Mouse (Mus musculus) heart, adult 2 months (tissue): ENCODE measurements around the gene Gtsf1. TPM values are rescaled to one million over a fixed set of nuclear protein-coding genes. Genes with fewer than 3 reads are reported as not detected.

ENCODE experiments used
- DNase-seq, 2 experiments: peaks; one replicate each; pipeline ENCODE4 v3.0.0; 2021
- H3K27ac ChIP-seq: fragments of 200-600 bp; 2 replicates; pipeline ENCODE4 v1.8.1; 2022
- H3K27me3 ChIP-seq: fragments of 200-500 bp; 2 replicates; pipeline ENCODE4 v1.6.1; 2012; ENCODE audit warnings: mild to moderate bottlenecking, low read length, inconsistent platforms, mixed read lengths; ENCODE audit not compliant: control insufficient read depth, insufficient read depth
- H3K36me3 ChIP-seq: fragments of 200-500 bp; 2 replicates; pipeline ENCODE4 v1.6.1; 2012; ENCODE audit warnings: low read length, inconsistent platforms; ENCODE audit not compliant: control insufficient read depth, insufficient read depth
- H3K4me1 ChIP-seq: fragments of 200-500 bp; 2 replicates; pipeline ENCODE4 v1.6.1; 2011; ENCODE audit warnings: low read length; ENCODE audit not compliant: control insufficient read depth, insufficient read depth
- H3K4me3 ChIP-seq: fragments of 200-600 bp; 2 replicates; pipeline ENCODE4 v1.8.1; 2022
- H3K79me2 ChIP-seq: fragments of 200-500 bp; replicated peaks from 2 replicates; pipeline ENCODE4 v1.6.1; 2012; ENCODE audit warnings: mild to moderate bottlenecking, inconsistent platforms, low read length, moderate library complexity, mixed read lengths; ENCODE audit not compliant: control insufficient read depth, insufficient read depth
- H3K9ac ChIP-seq: fragments of 200-500 bp; 2 replicates; pipeline ENCODE4 v1.6.1; 2012; ENCODE audit warnings: low read depth, mild to moderate bottlenecking, control low read depth, inconsistent platforms, low read length, mixed read lengths
- CTCF ChIP-seq: fragments of 200-600 bp; IDR thresholded peaks from 2 replicates; pipeline ENCODE4 v1.8.1; 2022; ENCODE audit warnings: antibody characterized with exemption, mild to moderate bottlenecking, moderate library complexity
- EP300 ChIP-seq: fragments of 200-500 bp; IDR thresholded peaks from 2 replicates; pipeline ENCODE4 v1.6.1; 2011; ENCODE audit warnings: low read depth, low read length, control low read depth; ENCODE audit not compliant: insufficient read depth
- POLR2A ChIP-seq: fragments of 200-500 bp; IDR thresholded peaks from 2 replicates; pipeline ENCODE4 v1.6.1; 2011; ENCODE audit warnings: mild to moderate bottlenecking, low read depth, low read length, control low read depth; ENCODE audit not compliant: insufficient read depth
- WGBS: fragments of 180-500 bp; shearing (Covaris S2); methylation state at CpG from one replicate; pipeline ENCODE4 v1.1.7; 2018; 5-methylcytosine and 5-hydroxymethylcytosine counted together
- intact Hi-C: fragments of 180-260 bp; cut with DNase I; formaldehyde crosslinking; loops from one replicate; pipeline ENCODE4 v1.15.1; 2025
- polyA plus RNA-seq: library from polyadenylated mRNA; depleted of rRNA; stranded (reverse); fragments of >200 nt; gene quantifications from 2 replicates; pipeline ENCODE4 v1.2.3, GENCODE M21; 2012
- total RNA-seq, 2 experiments: library from RNA; stranded (reverse); gene quantifications; 2 replicates each; pipeline ENCODE4 v1.2.3; 2021

Gene Gtsf1
- total and polyA plus RNA-seq, 3 experiments, result 0.51 TPM; not detected in 2

DNA sequence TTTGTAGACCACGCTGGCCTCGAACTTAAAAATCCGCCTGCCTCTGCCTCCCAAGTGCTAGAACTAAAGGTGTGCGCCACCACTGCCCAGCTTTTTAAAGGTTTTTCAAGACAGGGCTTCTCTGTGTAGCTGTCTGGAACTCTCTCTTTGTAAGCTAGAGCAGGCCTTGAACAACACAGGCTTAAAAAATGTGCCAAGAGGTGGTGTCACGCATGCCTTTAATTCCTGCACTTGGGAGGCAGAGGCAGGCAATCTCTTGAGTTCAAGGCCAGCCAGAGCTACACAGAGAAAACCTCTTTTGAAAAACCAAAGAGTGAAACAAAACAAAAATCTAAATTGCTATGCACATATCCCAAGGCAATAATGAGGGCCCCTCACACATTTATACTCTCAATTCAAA is 28.9 kb downstream of the Gtsf1 start:
- H3K79me2 ChIP-seq, result no peaks in the 10 kb centered on the region
- intact Hi-C loops, result no loop called here
- no peak for TF ChIP-seq CTCF
- no peak for TF ChIP-seq POLR2A
- no peak for TF ChIP-seq EP300
- H3K9ac ChIP-seq, result no peak overlapping the region
- no peaks in the 10 kb centered on the region for H3K27me3 ChIP-seq
- H3K27ac ChIP-seq, result no peak overlapping the region
- H3K4me1 ChIP-seq, result no peaks in the 10 kb centered on the region
- no peaks in the 10 kb centered on the region for H3K36me3 ChIP-seq
- 93% methylated on average over 5 of the region's 5 CpGs for WGBS
- no peak for DNase-seq
- H3K4me3 ChIP-seq, result no peak overlapping the region

DNA sequence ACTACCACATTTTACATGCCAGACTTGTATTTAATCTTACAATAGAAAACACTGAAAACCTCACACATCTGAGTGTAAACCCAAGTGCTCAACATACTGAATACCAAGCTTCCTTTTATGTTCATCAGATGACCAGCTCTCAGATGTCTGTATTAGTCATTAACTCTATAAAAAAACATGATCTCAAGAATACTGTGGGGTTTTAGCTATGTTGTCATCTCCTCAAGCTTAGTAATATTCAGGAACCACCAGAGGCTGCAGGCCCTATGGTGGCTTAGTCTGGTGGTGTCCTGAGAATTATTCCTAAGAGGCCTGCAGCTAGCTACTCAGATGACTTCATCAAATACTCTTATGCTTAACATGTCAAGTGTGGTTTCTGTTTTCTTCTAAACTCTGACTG is 36.7 kb downstream of the Gtsf1 start:
- no peak for DNase-seq
- Histone ChIP-seq H3K4me1 (no peaks in the 10 kb centered on the region), H3K79me2 (no peaks in the 10 kb centered on the region), H3K9ac (no peak overlapping the region), H3K36me3 (no peaks in the 10 kb centered on the region), H3K27me3 (no peaks in the 10 kb centered on the region), H3K4me3 (no peak overlapping the region), H3K27ac (no peak overlapping the region; the same call in 1 of the 2 replicates)
- no peak for TF ChIP-seq CTCF
- TF ChIP-seq EP300, result no peak
- TF ChIP-seq POLR2A, result no peak
- intact Hi-C loops, result no loop called here

DNA sequence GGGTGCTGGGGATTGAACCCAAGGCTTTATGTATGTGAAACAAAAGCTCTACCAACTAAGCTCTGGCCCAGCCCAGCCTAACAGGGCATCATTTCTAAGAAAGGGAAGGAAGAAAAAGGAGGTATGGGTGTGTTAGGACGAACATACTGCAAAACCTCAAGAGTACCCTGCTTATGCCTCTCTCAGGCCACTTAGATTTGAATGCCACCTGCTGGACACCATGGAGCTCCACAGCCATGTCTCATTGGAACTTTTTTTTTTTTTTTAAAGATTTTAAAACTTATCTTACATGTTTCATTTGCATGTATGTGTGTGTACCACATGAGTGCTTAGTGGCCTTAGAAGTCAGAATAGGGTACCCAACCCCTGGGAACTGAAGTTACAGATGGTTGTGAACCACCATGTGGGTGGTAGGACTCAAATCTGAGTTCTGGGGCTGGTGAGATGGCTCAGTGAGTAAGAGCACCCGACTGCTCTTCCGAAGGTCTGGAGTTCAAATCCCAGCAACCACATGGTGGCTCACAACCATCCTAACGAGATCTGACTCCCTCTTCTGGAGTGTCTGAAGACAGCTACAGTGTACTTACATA is 41.6 kb downstream of the Gtsf1 start:
- intact Hi-C loops, result loop anchor here (1.0 kb wide), 2 partner anchors 22 to 41 kb away; partner anchors contain the start of gene Itga5
- no peaks in the 10 kb centered on the region for H3K27me3 ChIP-seq
- H3K79me2 ChIP-seq, result no peaks in the 10 kb centered on the region
- H3K27ac ChIP-seq, result no peak overlapping the region
- H3K36me3 ChIP-seq, result peaks cover 3% of the 10 kb centered on the region; the same call in 1 of the 2 replicates
- H3K4me3 ChIP-seq, result no peak overlapping the region
- TF ChIP-seq EP300, result no peak
- peak; percentile 90 for TF ChIP-seq CTCF
- H3K9ac ChIP-seq, result no peak overlapping the region
- peaks cover 7% of the 10 kb centered on the region for H3K4me1 ChIP-seq
- 35% methylated on average over 4 of the region's 4 CpGs for WGBS
- no peak for DNase-seq

DNA sequence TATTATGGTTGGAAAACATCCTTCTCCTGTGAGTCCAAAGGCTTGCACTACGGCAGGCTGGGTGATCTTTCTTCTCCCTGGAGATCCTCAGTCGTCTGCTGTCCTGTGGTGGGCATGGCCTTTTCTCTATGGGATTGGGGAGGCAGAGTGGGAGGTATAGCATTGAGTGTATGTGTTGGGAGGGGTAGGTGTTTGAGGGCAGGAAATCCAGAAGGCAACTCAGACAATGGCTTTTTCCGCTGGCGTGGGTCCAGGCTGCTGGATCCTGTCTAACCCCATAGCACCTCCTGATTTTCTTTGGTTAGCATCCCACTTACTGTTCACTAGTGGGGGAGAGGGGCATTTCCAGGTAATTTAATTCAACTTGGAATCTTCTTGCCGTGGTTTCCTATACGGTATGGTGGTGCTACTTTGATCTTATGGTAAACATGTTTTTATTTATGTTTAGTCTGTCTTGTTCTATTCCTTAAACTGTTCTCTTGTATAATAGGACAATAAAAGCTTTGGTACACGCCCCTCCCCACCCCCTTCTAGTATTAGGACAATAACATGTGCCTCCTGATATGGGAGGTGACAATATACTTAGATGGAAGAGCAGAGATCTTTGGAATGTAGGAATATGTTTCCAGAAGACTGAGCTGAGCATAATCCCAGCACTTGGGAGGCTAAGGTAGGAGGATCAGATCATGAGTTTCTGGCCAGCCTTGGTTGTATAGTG is 46.3 kb downstream of the Gtsf1 start:
- intact Hi-C loops, result no loop called here
- Histone ChIP-seq H3K79me2 (no peaks in the 10 kb centered on the region), H3K36me3 (peaks cover 3% of the 10 kb centered on the region; the same call in 1 of the 2 replicates), H3K27me3 (no peaks in the 10 kb centered on the region), H3K9ac (peak overlapping the region; percentile 16; the same call in 1 of the 2 replicates), H3K4me3 (no peak overlapping the region), H3K4me1 (peaks cover 17% of the 10 kb centered on the region), H3K27ac (peak overlapping the region; percentile 74)
- WGBS, result 38% methylated on average over 7 of the region's 7 CpGs
- TF ChIP-seq CTCF (no peak), POLR2A (no peak), EP300 (0 out of 2 replicates have a peak, but pooled peaks have one; percentile 29)
- peak; percentile 80 to 82 for DNase-seq

DNA sequence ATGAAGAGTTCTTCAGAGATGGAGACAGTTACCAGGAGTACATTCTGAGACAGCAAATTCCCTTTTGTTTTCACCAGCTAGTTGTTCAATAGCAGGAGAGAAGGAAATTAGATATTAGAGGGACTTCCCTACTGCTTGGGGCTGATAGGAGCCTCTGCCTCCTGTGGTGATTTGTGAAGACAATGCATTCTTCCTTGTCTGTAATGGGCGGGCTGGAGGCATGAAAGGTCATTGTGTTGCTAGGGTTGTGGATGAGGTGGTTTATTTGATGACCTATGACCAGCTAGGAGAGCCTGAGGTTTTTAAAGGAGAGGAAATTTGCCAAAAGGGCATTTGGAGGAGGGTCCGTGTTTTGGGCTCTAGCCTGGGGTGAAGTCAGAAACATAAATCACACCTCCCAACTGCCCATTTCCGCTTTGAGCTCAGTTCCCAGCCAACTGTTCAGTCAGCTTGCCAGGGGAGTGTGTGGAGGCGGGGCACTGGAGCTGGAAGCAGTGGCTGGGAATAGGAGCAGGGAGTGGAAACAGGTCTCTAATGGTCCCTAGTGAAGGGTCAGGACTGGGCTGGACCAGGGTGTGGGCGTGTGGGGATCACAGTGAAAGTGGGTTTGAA is 47.4 kb downstream of the Gtsf1 start:
- H3K27me3 ChIP-seq, result no peaks in the 10 kb centered on the region
- intact Hi-C loops, result no loop called here
- H3K4me3 ChIP-seq, result no peak overlapping the region
- H3K4me1 ChIP-seq, result peaks cover 26% of the 10 kb centered on the region
- H3K79me2 ChIP-seq, result no peaks in the 10 kb centered on the region
- WGBS, result 12% methylated on average over 5 of the region's 5 CpGs
- peak; percentile 78 to 83 for DNase-seq
- peaks cover 3% of the 10 kb centered on the region; the same call in 1 of the 2 replicates for H3K36me3 ChIP-seq
- H3K9ac ChIP-seq, result no peak overlapping the region
- TF ChIP-seq POLR2A (no peak), CTCF (no peak), EP300 (0 out of 2 replicates have a peak, but pooled peaks have one; percentile 33)
- H3K27ac ChIP-seq, result peak overlapping the region; percentile 74

DNA sequence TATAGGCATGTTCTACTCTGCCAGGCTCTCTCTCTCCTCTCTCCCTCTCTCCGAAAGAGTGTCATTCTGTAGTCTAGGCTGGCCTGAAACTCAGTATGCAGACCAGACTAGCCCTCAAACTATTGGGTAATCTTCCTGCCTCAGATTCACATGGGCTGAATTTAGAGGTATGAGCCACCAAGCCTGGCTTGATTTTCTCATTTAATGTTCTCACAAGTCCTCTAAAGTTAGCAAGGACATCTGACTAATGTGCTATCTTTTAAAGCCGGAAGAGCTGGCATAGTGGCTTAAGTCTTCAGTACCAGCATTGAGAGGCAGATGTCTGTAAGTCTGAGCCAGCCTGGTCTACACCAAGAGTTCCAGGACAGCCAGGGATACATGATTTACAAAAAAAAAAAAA is 48.2 kb downstream of the Gtsf1 start:
- Histone ChIP-seq H3K79me2 (no peaks in the 10 kb centered on the region), H3K27ac (peak overlapping the region; percentile 74), H3K4me1 (peaks cover 32% of the 10 kb centered on the region), H3K36me3 (peaks cover 3% of the 10 kb centered on the region; the same call in 1 of the 2 replicates), H3K4me3 (no peak overlapping the region), H3K9ac (no peak overlapping the region), H3K27me3 (no peaks in the 10 kb centered on the region)
- intact Hi-C loops, result no loop called here
- no peak for DNase-seq
- TF ChIP-seq EP300 (no peak), POLR2A (no peak), CTCF (no peak)
- whole genome bisulfite sequencing, result 60% methylated on average over 2 of the region's 2 CpGs
